Mouse (Mus musculus): Measurements from ENCODE around the gene Cyren.

DNA sequence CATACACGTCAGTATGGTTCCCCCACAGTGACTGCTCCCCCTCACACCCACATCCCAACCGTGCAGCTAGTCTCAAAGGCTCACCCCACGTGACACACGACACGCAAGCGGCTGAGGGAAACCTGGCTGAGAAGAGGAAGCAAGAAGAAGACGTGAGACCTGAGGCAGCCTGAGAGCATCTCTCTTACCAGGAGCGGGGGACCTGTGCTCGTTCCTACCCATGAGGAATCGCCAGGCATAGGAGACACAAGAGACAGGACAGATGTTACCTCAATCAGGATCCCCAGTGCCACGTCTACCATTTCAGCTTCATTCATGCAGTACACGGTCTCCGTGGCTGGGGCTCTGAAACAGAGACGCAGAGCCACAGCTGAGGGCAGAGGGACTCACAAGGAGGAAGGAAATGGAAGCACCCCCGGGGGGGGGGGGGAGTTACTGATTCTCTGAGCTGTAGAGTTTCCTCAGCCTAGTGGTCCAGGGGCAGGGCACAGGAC is 2.5 kb downstream of the Cyren start:
- TF ChIP-seq CTCF (IDR thresholded peaks at IDR 0.05; ENCODE audit: control insufficient read depth, insufficient read depth, low read length), result 0 out of 2 replicates have a peak, but pooled peaks have one; percentile 0
- no peak for TF ChIP-seq POLR2A (IDR thresholded peaks at IDR 0.05; ENCODE audit: borderline replicate concordance, control insufficient read depth, low read depth, low read length)

All from bone marrow, adult 2 months (tissue).